Mouse (Mus musculus) limb, embryonic 15.5 days (tissue): ENCODE data around the gene Cib3. TPM values are rescaled to one million over a fixed set of nuclear protein-coding genes. Genes with fewer than 3 reads are reported as not detected.

Experiments used
- ATAC-seq: fragments of 200-750 bp; cut with Nextera tagmentation; 2 replicates; pipeline ENCODE4 v1.8.0; 2017; ENCODE audit warnings: low read depth, moderate TSS enrichment; ENCODE audit not compliant: insufficient number of reproducible peaks, low FRiP score, low TSS enrichment
- H3K27ac ChIP-seq: fragments of 300-500 bp; sonication (generic); 2 replicates; pipeline ENCODE4 v1.5.1; 2015; ENCODE audit warnings: moderate library complexity, mild to moderate bottlenecking, inconsistent platforms
- H3K27me3 ChIP-seq: fragments of 300-500 bp; sonication (generic); 2 replicates; pipeline ENCODE4 v1.6.1; 2015; ENCODE audit warnings: inconsistent platforms
- H3K36me3 ChIP-seq: fragments of 300-500 bp; sonication (generic); 2 replicates; pipeline ENCODE4 v1.6.1; 2015; ENCODE audit warnings: inconsistent platforms
- H3K4me1 ChIP-seq: fragments of 300-500 bp; sonication (generic); 2 replicates; pipeline ENCODE4 v1.6.1; 2015; ENCODE audit warnings: inconsistent platforms
- H3K4me2 ChIP-seq: fragments of 300-500 bp; sonication (generic); 2 replicates; pipeline ENCODE4 v1.6.1; 2015; ENCODE audit warnings: mild to moderate bottlenecking, inconsistent platforms
- H3K4me3 ChIP-seq: fragments of 300-500 bp; sonication (generic); 2 replicates; pipeline ENCODE4 v1.5.1; 2015; ENCODE audit warnings: mild to moderate bottlenecking, inconsistent platforms
- H3K9ac ChIP-seq: fragments of 300-500 bp; sonication (generic); 2 replicates; pipeline ENCODE4 v1.6.1; 2015; ENCODE audit warnings: inconsistent platforms
- H3K9me3 ChIP-seq: fragments of 300-500 bp; sonication (generic); 2 replicates; pipeline ENCODE4 v1.6.1; 2016; ENCODE audit warnings: inconsistent platforms
- WGBS: fragments of 180-500 bp; shearing (Covaris S2); methylation state at CpG from one replicate; pipeline ENCODE4 v1.1.7; 2015; 5-methylcytosine and 5-hydroxymethylcytosine counted together
- polyA plus RNA-seq: library from polyadenylated mRNA; unstranded; fragments of >200 nt; fragmentation: Nextera tagmentation; extraction: Ambion mirVana; gene quantifications from 2 replicates; pipeline ENCODE4 v1.2.1, GENCODE M21; 2015

Gene Cib3
- polyA plus RNA-seq, 1 experiment from 2014 or later: not detected

DNA sequence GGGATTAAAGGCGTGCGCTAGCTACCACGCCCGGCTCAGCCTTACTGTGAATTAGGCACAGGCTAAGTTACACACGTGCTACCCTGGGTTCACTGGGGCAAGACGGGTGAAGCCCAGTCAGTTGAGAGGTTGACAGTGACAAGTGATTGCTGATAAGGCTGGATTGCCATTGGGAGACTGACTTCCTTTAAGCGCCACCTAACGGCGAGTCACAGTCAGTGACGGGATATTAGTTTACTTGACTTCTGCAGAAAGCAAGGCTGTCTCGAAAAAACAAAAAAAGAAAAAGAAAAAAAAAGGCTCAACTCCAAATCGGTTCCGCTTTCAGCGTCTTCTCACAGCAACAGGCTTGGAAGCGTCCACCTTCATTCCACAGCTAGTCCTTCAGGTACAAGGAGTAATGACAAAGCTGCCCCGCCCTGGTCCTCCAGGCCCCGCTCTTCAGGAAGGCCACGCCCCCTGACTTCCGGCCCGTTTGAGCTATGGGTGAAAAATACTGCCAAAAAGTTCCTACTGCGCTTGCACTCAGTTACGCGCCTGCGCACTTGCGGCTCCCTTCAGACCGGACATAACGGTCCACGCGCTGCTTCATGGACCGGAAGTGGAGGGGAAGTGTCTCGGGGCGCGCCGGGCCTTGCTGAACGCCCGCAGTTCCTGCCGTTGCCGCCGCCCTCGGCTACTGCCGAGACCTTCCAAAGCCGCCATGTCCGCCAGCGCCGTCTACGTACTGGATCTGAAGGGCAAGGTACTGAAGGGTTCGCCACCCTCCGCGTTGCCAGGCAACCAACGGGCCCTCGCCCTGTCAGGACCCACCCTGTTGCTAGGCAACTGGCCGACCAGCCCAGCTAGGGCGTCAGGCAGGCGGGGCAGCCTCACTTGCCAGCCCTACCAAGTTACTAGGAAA is 27.1 kb upstream of the Cib3 start, which contains the start of gene Ap1m1:
TSS of gene Ap1m1 (plus strand) at position 520 of the 904 bp plus-strand sequence.
- H3K9ac ChIP-seq: peak within 1 kb of the TSS; percentile 65
- H3K27me3 ChIP-seq: no peaks in the 10 kb centered on the region
- peaks cover 9% of the 10 kb centered on the region; the same call in 1 of the 2 replicates for H3K36me3 ChIP-seq
- under 1% methylated on average over 54 of the region's 54 CpGs for WGBS
- H3K9me3 ChIP-seq: no peaks in the 10 kb centered on the region
- H3K27ac ChIP-seq: peak within 1 kb of the TSS; percentile 99
- peaks cover 16% of the 10 kb centered on the region for H3K4me1 ChIP-seq
- peak; percentile 97 for ATAC-seq
- H3K4me3 ChIP-seq: peak within 1 kb of the TSS; percentile 77
- peak within 1 kb of the TSS; percentile 80 for H3K4me2 ChIP-seq

- Histone ChIP-seq H3K4me1 (peaks cover 10% of the 10 kb centered on the region), H3K4me2 (no peak overlapping the region), H3K27ac (no peak overlapping the region), H3K9me3 (no peaks in the 10 kb centered on the region), H3K9ac (no peak overlapping the region), H3K36me3 (peaks cover 29% of the 10 kb centered on the region), H3K4me3 (no peak overlapping the region), H3K27me3 (no peaks in the 10 kb centered on the region)
- no peak for ATAC-seq
- 88% methylated on average over 5 of the region's 5 CpGs for WGBS
Measured at GRCm38 (mm10) chr8:72222656-72223055, 10.0 kb upstream of the Cib3 start.

GRCm38 (mm10) chr8:72220758-72221157 is 8.1 kb upstream of the Cib3 start:
- Histone ChIP-seq H3K9me3 (no peaks in the 10 kb centered on the region), H3K36me3 (peaks cover 29% of the 10 kb centered on the region), H3K27ac (no peak overlapping the region), H3K27me3 (no peaks in the 10 kb centered on the region; the same call in 1 of the 2 replicates), H3K9ac (no peak overlapping the region), H3K4me1 (peaks cover 10% of the 10 kb centered on the region), H3K4me3 (peak overlapping the region; percentile 79), H3K4me2 (peak overlapping the region; percentile 71)
- ATAC-seq: no peak
- WGBS: 84% methylated on average over 4 of the region's 4 CpGs

- peak within 1 kb of the TSS; percentile 82 for H3K27ac ChIP-seq
- ATAC-seq: peak; percentile 89
- H3K9me3 ChIP-seq: no peaks in the 10 kb centered on the region
- no peaks in the 10 kb centered on the region; the same call in 1 of the 2 replicates for H3K27me3 ChIP-seq
- H3K4me3 ChIP-seq: peak within 1 kb of the TSS; percentile 79
- 17% methylated on average over 39 of the region's 39 CpGs for WGBS
- H3K4me1 ChIP-seq: peaks cover 10% of the 10 kb centered on the region
- peaks cover 29% of the 10 kb centered on the region for H3K36me3 ChIP-seq
- peak within 1 kb of the TSS; percentile 71 for H3K4me2 ChIP-seq
- H3K9ac ChIP-seq: peak within 1 kb of the TSS; percentile 54
Measured at GRCm38 (mm10) chr8:72219541-72220363, 7.1 kb upstream of the Cib3 start, which contains the start of gene Fam32a. Gene Fam32a, plus strand, starts transcription at chr8:72219730.

GRCm38 (mm10) chr8:72218781-72219540 is 6.3 kb upstream of the Cib3 start:
- H3K9me3 ChIP-seq: no peaks in the 10 kb centered on the region
- H3K27ac ChIP-seq: 0 out of 2 replicates have a peak overlapping the region, but pooled peaks have one; percentile 47
- no peak for ATAC-seq
- H3K4me3 ChIP-seq: peak overlapping the region; percentile 79
- H3K36me3 ChIP-seq: peaks cover 25% of the 10 kb centered on the region
- no peaks in the 10 kb centered on the region; the same call in 1 of the 2 replicates for H3K27me3 ChIP-seq
- H3K4me2 ChIP-seq: peak overlapping the region; percentile 71
- peaks cover 10% of the 10 kb centered on the region for H3K4me1 ChIP-seq
- no peak overlapping the region for H3K9ac ChIP-seq
- WGBS: 77% methylated on average over 10 of the region's 10 CpGs

DNA sequence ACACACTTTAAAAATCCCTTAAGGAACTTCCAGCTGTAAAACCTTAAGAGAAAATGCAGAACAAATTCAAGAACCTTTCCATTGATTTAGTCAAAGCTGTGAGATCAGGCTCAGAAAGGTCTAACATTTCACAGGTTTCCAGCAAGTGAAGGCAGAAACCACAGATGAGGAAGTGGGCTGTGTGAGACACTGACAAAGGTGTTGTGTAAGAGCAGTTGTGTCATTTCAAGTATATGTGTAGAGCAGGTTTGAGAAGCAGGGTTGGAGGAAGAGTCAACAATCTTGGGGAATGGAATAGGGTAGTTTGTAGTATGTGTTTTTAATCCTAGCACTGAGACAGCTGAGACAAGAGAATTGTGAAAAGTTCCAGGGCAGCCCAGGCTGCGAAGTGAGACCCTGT is 3.2 kb upstream of the Cib3 start:
- 13% methylated on average over 1 of the region's 1 CpGs for WGBS
- no peak for ATAC-seq

GRCm38 (mm10) chr8:72215060-72215459 is 2.4 kb upstream of the Cib3 start:
- Histone ChIP-seq H3K27ac (no peak overlapping the region), H3K4me3 (no peak overlapping the region), H3K4me2 (no peak overlapping the region), H3K27me3 (peaks cover 4% of the 10 kb centered on the region; the same call in 1 of the 2 replicates), H3K36me3 (no peaks in the 10 kb centered on the region), H3K9me3 (no peaks in the 10 kb centered on the region), H3K9ac (no peak overlapping the region), H3K4me1 (no peaks in the 10 kb centered on the region)
- ATAC-seq: no peak
- WGBS: 34% methylated on average over 2 of the region's 2 CpGs

More for the DNA sequence above, 3.2 kb upstream of the Cib3 start:
- Histone ChIP-seq H3K4me3 (no peak overlapping the region), H3K27ac (no peak overlapping the region), H3K36me3 (no peaks in the 10 kb centered on the region), H3K27me3 (peaks cover 4% of the 10 kb centered on the region; the same call in 1 of the 2 replicates), H3K9ac (no peak overlapping the region), H3K4me2 (no peak overlapping the region), H3K4me1 (peaks cover 8% of the 10 kb centered on the region), H3K9me3 (no peaks in the 10 kb centered on the region)

- no peaks in the 10 kb centered on the region for H3K9me3 ChIP-seq
- H3K9ac ChIP-seq: no peak within 1 kb of the TSS
- H3K4me1 ChIP-seq: no peaks in the 10 kb centered on the region
- H3K4me2 ChIP-seq: no peak within 1 kb of the TSS
- no peaks in the 10 kb centered on the region for H3K36me3 ChIP-seq
- H3K27me3 ChIP-seq: peaks cover 4% of the 10 kb centered on the region; the same call in 1 of the 2 replicates
- WGBS: 70% methylated on average over 4 of the region's 4 CpGs
- no peak within 1 kb of the TSS for H3K27ac ChIP-seq
- no peak for ATAC-seq
- no peak within 1 kb of the TSS for H3K4me3 ChIP-seq
Measured at GRCm38 (mm10) chr8:72213536-72213935, 899 bp upstream of the Cib3 start, which contains the start of gene Gm11034. Gene Gm11034, minus strand, starts transcription at chr8:72213636.

- Histone ChIP-seq H3K27ac (no peak overlapping the region), H3K27me3 (peaks cover 4% of the 10 kb centered on the region; the same call in 1 of the 2 replicates), H3K36me3 (no peaks in the 10 kb centered on the region), H3K4me3 (no peak overlapping the region), H3K9me3 (no peaks in the 10 kb centered on the region), H3K4me2 (no peak overlapping the region), H3K9ac (no peak overlapping the region), H3K4me1 (no peaks in the 10 kb centered on the region)
- WGBS: 78% methylated on average over 1 of the region's 1 CpGs
- ATAC-seq: no peak
Measured at GRCm38 (mm10) chr8:72211846-72212245, 791 bp downstream of the Cib3 start.

DNA sequence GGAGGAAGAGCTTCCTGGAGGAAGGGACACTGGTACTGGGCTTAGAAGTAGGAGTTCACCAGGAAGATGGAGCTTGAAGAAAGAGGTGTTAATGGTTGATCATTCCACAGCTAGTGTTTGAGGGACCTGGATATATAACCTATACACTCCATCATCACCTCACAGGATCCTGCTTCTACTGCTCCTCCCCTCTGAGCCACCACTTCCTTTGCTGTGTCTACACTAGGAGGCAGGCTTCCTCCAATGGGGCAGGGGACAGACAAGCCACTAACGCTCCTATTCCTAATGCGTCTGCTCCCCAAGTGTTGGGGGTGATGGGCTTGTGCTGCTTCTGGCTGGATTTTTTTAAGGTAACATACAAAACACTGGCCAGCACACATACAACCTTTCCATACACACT is 1.9 kb downstream of the Cib3 start:
- Histone ChIP-seq H3K9me3 (no peaks in the 10 kb centered on the region), H3K4me3 (no peak overlapping the region), H3K4me1 (no peaks in the 10 kb centered on the region), H3K4me2 (no peak overlapping the region), H3K9ac (no peak overlapping the region), H3K27me3 (0 out of 2 replicates have a peak, but pooled peaks cover 4% of the 10 kb centered on the region), H3K27ac (no peak overlapping the region), H3K36me3 (no peaks in the 10 kb centered on the region)
- no peak for ATAC-seq
- 63% methylated on average over 2 of the region's 2 CpGs for WGBS

DNA sequence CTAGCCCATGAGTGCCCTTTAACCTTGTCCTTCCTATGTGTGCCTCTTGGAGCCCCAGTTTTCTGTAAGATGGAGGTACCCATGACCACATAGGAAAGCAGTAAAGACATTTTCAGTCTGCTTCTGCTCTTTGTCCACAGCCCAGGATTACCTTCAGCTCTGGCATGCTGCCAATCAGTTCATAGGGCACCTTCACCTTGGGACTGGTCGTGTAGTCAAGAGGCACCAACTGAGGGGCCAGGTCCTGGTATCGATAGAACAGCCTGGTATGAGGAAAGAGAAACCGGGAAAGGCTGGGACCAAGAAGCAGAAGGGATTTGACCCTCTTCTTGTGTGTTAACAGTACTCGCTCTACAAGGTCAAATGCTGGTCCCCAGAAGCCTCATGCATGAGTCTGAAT is 2.4 kb downstream of the Cib3 start:
- Histone ChIP-seq H3K36me3 (no peaks in the 10 kb centered on the region), H3K4me3 (no peak overlapping the region), H3K4me1 (no peaks in the 10 kb centered on the region), H3K4me2 (no peak overlapping the region), H3K27ac (no peak overlapping the region), H3K9ac (no peak overlapping the region), H3K9me3 (no peaks in the 10 kb centered on the region), H3K27me3 (0 out of 2 replicates have a peak, but pooled peaks cover 4% of the 10 kb centered on the region)
- no peak for ATAC-seq
- 74% methylated on average over 4 of the region's 4 CpGs for WGBS
